Mouse (Mus musculus) erythroblast, embryonic 14.5 days (primary cell): ENCODE measurements around the gene Trnau1ap.
"Not testable (repeated sequence)": the region's sequence is repeated elsewhere in the genome, so short reads cannot be mapped to it uniquely, and the experiment has no call there.

Experiments
- GATA1 ChIP-seq: IDR thresholded peaks from 2 replicates; pipeline ENCODE4 v1.6.1; 2012; ENCODE audit warnings: low read length, inconsistent platforms, mixed read lengths
- TAL1 ChIP-seq: IDR thresholded peaks from 3 replicates; pipeline ENCODE4 v1.6.1; 2012; ENCODE audit warnings: low read length, inconsistent platforms, mixed read lengths

GRCm38 (mm10) chr4:132303484-132303883 is 25.9 kb downstream of the Trnau1ap start:
- not testable (repeated sequence) for TF ChIP-seq TAL1, GATA1
